Mouse (Mus musculus) neutrophil, adult 5-6 weeks (primary cell): ENCODE results near the gene Gdf9. TPM values are rescaled to one million over a fixed set of nuclear protein-coding genes. Genes with fewer than 3 reads are reported as not detected.

Experiments used
- ATAC-seq: fragments of 151-379, 151-347 bp; 2 replicates; pipeline ENCODE4 v1.8.0; 2017; ENCODE audit warnings: mild to moderate bottlenecking, moderate TSS enrichment; ENCODE audit not compliant: insufficient number of reproducible peaks, poor library complexity, low FRiP score, severe bottlenecking; ENCODE audit errors: extremely low read depth
- total RNA-seq: library from RNA; stranded (forward); fragments of 200-1000 nt; gene quantifications from 2 replicates; pipeline ENCODE4 v1.2.3, GENCODE M21; 2017

Gdf9 gene
- total RNA-seq, 1 experiment from 2014 or later, result not detected

- ATAC-seq, result no peak
Observed at GRCm38 (mm10) chr11:53436338-53436737, 5.5 kb downstream of the Gdf9 start.

DNA sequence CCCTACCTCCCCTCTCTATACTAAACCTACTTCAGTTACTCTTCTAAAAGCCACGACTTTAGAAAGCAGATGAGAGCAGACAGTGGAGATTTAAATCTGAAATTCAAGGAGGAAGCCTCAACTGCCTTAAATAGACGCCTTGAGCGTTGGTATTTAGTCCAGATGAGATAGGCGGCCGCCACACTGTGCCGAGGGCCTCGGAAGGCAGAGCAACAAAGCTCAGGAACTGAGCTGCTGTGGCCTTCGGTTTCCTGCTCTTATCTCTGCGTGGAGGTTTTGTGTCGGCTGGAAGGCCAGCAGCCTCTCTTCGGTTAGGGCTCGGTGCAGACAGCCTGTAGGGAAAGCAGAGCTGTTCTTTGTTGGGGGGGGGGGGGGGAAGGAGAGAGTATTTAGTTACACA is 11.1 kb downstream of the Gdf9 start:
- no peak for ATAC-seq

DNA sequence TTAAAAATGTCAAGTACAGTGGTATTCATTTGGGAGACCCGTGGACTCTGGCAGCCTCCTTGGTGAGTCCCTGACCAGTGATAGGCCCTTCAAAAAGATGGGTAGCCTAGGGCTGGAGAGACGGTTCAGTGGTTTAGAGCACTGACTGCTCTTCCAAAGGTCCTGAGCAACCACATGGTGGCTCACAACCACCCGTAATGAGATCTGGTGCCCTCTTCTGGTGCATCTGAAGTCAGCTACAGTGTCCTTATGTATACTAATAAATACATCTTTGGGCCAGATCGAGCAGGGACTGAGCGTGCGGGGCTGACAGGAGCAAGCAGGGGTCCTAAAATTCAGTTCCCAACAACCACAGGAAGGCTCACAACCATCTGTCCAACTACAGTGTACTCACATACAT is 13.0 kb downstream of the Gdf9 start:
- ATAC-seq, result no peak

GRCm38 (mm10) chr11:53445562-53445961 is 14.7 kb downstream of the Gdf9 start:
- ATAC-seq, result no peak

- ATAC-seq, result no peak
Observed at GRCm38 (mm10) chr11:53446183-53446582, 15.4 kb downstream of the Gdf9 start.

- no peak for ATAC-seq
Observed at GRCm38 (mm10) chr11:53447996-53448395, 17.2 kb downstream of the Gdf9 start.

DNA sequence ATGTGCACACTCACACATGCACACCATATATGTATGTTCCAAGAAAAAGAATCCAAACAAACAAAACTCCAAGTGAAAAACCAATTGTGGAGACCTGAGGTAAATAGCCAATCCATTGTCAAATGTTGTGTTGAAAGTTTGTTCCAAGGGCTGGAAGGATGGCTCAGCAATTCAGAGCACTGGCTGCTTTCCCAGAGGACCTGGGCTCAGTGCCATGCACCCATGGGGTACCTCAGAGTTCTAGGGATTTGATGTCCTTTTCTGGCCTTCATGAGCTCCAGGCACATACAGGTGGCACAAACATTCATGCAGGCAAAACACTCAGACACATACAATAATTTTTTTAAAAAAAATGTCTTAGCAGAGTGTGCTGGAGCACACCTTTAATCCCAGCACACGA is 17.7 kb downstream of the Gdf9 start:
- ATAC-seq, result no peak

DNA sequence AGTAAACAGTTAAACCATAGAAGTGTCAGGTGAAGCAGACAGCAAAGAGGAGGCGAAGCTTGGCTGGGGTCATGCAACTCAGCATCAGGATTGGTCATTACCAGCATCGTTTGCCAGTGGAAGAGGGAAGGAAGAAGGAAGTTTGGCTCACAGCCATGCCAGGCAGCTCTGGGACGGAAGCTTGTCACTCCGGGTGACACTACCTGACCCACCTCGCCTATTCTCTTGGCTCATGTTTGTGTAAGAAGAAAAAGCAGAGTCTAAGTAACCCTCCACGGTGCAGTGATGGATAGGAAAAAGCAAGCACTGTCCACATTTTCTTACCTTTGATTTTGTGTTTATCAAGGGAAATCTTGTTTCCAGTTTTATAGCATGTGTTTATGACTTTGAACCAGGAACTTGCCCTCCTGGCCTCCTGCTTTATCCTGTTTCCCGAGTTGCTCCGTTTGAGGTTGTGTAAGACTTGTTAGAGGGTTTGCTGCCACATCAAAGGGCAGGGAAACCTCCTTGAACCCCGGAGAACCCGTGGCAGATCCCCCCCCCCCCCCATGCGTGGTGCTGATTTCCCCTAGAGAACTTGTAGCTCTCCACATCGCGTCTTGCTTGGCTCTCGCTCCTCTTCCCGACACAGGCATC is 19.4 kb downstream of the Gdf9 start:
- no peak for ATAC-seq

- ATAC-seq, result no peak
Observed at GRCm38 (mm10) chr11:53451361-53451760, 20.5 kb downstream of the Gdf9 start.

GRCm38 (mm10) chr11:53452396-53452795 is 21.6 kb downstream of the Gdf9 start:
- ATAC-seq, result no peak

- ATAC-seq, result no peak
Observed at GRCm38 (mm10) chr11:53453031-53453430, 22.2 kb downstream of the Gdf9 start.

DNA sequence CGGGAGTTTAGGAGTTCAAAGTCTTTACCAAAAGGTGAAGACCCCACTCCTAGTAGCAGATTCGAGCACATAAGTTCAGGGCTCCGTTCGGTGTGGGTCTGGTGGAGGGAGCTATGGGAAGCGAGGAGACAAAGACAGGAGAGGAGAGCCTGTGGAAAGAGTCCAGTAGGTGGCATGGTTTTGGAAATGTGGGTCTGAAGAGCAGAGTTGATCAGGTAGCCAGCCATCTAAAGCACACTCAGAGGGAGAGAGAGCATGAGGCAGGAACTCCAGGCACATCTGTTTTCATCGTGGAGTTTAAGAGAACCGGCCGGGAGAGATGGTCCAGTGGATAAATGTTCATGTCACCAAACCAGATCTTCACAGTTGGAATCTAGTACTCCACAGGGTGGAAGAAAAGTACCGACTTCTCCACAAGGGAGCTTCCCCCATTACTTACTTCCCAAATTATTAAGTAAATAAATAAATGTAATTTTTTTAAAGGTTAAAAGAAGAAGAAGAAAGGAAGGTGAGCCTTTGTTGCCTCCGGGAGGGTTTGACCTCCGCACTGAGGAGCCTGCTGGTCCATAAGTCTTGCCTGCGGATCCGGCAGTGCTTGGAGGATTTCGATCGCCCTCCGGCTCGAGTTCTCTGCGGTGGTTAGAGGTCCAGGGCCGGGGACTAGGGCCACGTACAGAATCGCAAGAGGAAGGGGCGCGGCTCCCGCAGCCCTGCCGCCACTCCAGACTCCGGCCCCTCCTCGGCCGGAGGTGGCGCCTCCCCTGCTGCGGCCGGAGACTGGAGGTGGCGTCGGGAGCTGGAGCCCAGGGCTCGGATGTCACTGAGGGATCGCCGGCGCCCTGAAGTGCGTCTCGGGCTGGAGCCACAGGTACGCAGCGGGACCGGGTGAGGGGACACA is 25.9 kb downstream of the Gdf9 start, which contains the start of the genes Gm10447 and Shroom1:
Gene Gm10447 (minus strand): TSS at position 637 of the 898 bp plus-strand sequence.
Gene Shroom1 (plus strand): TSS at position 732 of the 898 bp plus-strand sequence.
- ATAC-seq, result no peak

DNA sequence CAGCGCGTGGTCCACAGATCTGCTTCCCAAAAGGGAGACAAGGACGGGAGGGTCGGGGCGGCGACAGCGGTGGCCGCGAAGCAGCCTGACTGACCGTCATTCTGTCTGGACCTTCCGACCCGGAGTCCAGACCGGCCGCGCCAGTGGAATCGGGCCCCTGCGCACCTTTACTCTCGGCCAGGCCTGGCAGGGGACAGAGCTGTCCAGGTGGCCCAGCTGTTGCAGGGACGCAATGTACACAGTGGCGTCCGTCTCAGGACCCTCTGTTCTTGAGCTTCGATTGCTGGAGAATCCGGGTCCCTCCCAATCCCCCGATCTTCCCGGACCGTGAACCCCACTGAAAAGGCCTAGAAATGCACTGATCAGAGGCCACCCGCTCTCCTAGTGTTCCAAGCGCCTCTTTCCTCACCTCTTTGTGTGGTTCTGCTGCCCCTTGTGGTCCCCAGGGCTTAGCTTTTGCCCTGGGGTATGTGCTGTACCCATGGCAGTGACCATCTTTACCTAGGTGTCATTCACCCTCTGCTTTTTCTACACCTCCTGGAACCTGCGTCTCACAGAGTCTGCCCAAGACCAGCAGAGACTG is 26.6 kb downstream of the Gdf9 start:
- ATAC-seq, result no peak

DNA sequence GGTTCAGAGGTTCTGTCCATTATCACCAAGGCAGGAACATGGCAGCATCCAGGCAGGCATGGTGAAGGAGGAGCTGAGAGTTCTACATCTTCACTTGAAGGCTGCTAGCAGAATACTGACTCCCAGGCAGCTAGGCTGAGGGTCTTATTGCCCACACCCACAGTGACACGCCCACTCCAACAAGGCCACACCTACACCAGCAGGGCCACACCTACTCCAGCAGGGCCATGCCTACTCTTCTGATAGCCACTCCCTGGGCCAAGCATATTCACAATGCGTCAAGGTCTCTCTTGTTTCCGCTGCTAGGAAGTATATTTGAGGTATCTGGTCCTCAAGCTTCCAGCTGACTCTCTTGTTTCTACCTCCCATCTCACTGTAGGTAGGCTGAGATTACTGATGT is 28.2 kb downstream of the Gdf9 start:
- no peak for ATAC-seq

DNA sequence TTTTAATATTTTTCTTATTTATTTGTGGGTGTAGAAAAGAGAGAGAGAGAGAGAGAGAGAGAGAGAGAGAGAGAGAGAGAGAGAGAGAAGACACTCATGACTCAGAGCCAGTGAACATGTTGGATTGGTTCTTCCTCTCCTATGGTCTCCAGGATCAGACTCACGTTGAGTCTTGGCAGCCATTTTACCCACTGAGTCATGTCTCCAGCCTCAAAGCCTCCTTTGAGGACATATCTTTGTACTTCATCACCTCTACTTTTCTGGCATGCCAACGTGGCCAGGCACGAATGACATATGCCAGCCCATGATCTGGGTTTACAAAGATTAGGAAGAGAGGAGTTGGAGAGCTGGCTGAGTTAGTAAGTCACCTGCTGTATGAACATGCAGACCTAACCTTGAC is 29.4 kb downstream of the Gdf9 start:
- no peak for ATAC-seq

DNA sequence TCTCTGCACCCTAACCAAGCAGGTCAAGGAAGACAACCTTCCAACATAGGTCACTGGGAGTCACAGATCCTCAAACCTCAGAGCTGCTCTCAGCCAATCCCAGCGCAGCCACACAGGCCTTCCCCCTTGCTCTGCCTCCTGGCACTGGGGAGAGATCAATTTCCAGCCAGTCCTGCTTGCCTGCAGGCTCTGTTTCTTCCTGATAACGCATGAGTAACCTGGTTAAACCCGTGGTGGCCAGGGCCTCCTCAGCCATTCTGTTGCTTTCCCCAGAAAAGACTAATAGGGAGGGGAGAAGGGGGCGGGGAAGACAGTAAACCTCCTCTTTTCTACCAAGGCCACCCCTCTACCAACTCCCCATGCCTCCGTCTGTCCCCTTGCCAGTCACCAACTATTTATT is 30.9 kb downstream of the Gdf9 start:
- no peak for ATAC-seq

GRCm38 (mm10) chr11:53463551-53464424 is 33.0 kb downstream of the Gdf9 start:
- ATAC-seq, result no peak

DNA sequence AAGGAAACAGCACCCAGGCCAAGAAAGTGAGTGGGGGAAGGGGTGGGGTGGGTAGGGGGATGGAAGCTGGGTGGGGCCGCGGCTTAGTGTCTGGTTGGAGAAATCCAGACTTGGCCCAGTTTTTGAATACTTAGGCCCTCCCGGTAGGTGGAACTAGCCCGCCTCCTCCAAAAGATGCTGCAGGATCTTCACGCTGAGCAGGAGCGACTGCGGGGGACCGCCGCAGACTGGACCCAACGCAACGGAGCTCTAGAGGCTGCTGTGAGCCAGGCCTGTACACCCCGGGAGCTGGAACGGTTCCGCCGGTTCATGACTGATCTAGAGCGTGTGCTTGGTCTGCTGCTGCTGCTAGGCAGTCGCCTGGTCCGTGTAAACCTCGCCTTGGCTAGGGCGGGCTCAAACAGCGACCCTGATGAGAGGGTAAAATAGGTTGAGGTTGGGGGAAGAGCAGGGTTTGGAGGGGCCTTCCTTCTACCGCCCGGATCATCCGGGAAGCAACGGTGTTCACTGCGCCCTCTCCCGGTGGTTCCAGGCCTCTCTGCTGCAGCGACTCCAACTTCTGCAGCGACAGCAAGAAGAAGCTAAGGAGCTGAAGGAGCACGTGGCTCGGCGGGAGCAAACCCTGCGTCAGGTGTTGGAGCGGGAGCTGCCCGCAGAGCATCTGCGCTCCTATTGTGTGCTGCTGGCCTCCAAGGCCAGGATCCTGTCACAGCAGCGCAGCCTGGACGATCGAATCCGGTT is 35.6 kb downstream of the Gdf9 start:
- no peak for ATAC-seq
